Mouse (Mus musculus) limb, embryonic 10.5 days (tissue): ENCODE data around the gene Fignl1. TPM values are rescaled to one million over a fixed set of nuclear protein-coding genes. Genes with fewer than 3 reads are reported as not detected.

Experiments used
- DNase-seq: peaks from one replicate; pipeline ENCODE4 v3.0.0-alpha.2; 2017; ENCODE audit warnings: low spot score
- H3K27ac ChIP-seq: fragments of 300-500 bp; sonication (generic); 2 replicates; pipeline ENCODE4 v1.5.1; 2016; ENCODE audit warnings: mild to moderate bottlenecking
- H3K27me3 ChIP-seq: fragments of 300-500 bp; sonication (generic); 2 replicates; pipeline ENCODE4 v1.6.1; 2016; ENCODE audit warnings: low read depth, mild to moderate bottlenecking; ENCODE audit not compliant: poor library complexity, severe bottlenecking
- H3K36me3 ChIP-seq: fragments of 300-500 bp; sonication (generic); 2 replicates; pipeline ENCODE4 v1.6.1; 2016; ENCODE audit warnings: mild to moderate bottlenecking, moderate library complexity
- H3K4me1 ChIP-seq: fragments of 300-500 bp; sonication (generic); 2 replicates; pipeline ENCODE4 v1.6.1; 2016
- H3K4me3 ChIP-seq: fragments of 300-500 bp; sonication (generic); 2 replicates; pipeline ENCODE4 v1.5.1; 2016; ENCODE audit warnings: mild to moderate bottlenecking, moderate library complexity
- H3K9me3 ChIP-seq: fragments of 300-500 bp; sonication (generic); replicated peaks from 2 replicates; pipeline ENCODE4 v1.6.1; 2016; ENCODE audit warnings: mild to moderate bottlenecking
- WGBS: fragments of 180-500 bp; shearing (Covaris S2); methylation state at CpG from one replicate; pipeline ENCODE4 v1.1.7; 2016; 5-methylcytosine and 5-hydroxymethylcytosine counted together
- polyA plus RNA-seq: library from polyadenylated mRNA; unstranded; fragments of >200 nt; fragmentation: Nextera tagmentation; extraction: Ambion mirVana; gene quantifications from 2 replicates; pipeline ENCODE4 v1.2.1, GENCODE M21; 2016

Fignl1 gene
- polyA plus RNA-seq, 1 experiment from 2014 or later = 110 TPM

DNA sequence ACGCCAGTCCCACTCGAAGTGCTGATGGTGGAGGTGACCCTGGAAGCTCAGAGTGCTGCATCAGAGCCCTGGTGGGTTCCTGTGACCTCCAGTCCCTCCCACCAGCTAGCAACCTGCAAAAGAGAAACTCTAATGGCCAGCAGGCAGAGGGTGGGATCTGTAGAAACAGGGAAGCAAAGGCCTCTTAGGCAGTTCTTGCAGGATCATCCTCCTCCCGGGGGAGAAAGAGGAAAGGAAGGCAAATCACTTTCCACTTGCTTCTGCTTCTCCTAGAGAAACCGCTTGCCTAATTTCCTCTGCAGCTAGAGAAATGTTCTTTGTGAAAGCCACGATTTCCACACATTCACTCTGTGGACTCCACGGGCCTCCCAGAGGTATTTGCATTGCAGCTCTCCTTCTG, 23.3 kb downstream of the Fignl1 start:
- no peaks in the 10 kb centered on the region for H3K27me3 ChIP-seq
- no peak for DNase-seq
- H3K4me1 ChIP-seq = no peaks in the 10 kb centered on the region
- H3K27ac ChIP-seq = no peak overlapping the region
- 67% methylated on average over 6 of the region's 6 CpGs for WGBS
- no peak overlapping the region for H3K4me3 ChIP-seq
- H3K36me3 ChIP-seq = no peaks in the 10 kb centered on the region
- no peaks in the 10 kb centered on the region for H3K9me3 ChIP-seq

DNA sequence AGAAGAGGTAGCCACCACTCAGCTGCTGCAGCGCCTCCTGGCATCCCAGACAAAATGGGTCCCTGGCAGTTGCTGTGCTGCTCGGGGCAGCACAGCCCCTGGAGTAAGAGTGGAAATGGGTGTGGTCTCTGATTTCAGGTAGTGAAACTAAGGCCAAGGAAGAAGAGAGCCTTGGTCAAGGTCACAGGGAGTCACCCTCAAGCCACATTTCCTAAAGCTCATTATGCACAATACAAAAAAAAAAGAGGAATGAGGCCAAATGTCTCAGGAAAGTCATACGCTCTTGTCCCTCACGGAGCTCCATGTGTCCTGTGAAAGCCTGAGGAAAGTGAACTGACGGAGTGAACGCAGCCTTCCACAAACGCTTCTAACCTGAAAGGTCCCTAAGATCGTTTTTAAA, 27.0 kb downstream of the Fignl1 start:
- H3K4me3 ChIP-seq = no peak overlapping the region
- H3K36me3 ChIP-seq = no peaks in the 10 kb centered on the region
- H3K9me3 ChIP-seq = no peaks in the 10 kb centered on the region
- no peak for DNase-seq
- H3K27ac ChIP-seq = no peak overlapping the region
- WGBS = 89% methylated on average over 8 of the region's 8 CpGs
- no peaks in the 10 kb centered on the region for H3K27me3 ChIP-seq
- H3K4me1 ChIP-seq = no peaks in the 10 kb centered on the region

DNA sequence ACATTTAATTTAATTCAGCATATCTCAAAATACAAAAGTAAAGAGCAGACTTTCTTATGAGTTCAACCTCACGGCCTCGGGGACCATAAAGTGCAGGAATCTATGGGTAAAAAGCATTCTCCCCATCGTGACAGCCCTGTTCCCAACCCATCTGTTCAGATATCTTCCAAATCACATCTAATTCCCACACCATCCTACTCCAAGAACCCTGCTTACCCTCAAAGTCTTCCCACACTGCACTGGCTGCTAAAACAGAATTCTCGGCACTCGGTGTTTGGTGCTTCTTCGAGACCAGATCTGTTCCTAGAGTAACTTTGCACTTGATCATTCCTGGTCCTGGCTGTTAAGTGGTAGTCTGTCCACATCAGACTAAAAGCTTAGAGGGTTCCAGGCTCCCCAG, 30.4 kb downstream of the Fignl1 start:
- Histone ChIP-seq H3K4me3 (no peak overlapping the region), H3K27ac (no peak overlapping the region), H3K9me3 (no peaks in the 10 kb centered on the region), H3K27me3 (no peaks in the 10 kb centered on the region), H3K36me3 (no peaks in the 10 kb centered on the region), H3K4me1 (no peaks in the 10 kb centered on the region)
- WGBS = 97% methylated on average over 6 of the region's 6 CpGs
- no peak for DNase-seq

DNA sequence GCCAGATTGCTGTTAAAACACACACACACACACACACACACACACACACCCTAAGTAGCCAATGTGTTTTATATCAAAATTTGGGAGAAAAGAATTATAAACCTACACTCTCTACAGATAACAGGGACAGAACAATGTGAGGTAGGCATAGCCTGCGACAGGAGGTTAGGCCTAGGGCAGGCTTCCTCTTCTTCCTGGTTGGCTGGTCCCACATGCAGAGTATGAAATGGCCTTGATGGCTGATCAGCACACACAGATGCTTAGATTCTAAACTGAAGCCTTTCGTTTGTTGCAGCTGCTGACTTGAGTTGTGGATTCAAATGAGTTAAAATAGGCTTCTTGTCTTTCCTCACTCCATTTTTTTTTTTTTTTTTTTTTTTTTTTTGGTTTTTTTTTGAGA, 31.0 kb downstream of the Fignl1 start:
- Histone ChIP-seq H3K4me1 (no peaks in the 10 kb centered on the region), H3K27me3 (no peaks in the 10 kb centered on the region), H3K4me3 (no peak overlapping the region), H3K36me3 (no peaks in the 10 kb centered on the region), H3K9me3 (no peaks in the 10 kb centered on the region), H3K27ac (no peak overlapping the region)
- no peak for DNase-seq
- 84% methylated on average over 2 of the region's 2 CpGs for WGBS

DNA sequence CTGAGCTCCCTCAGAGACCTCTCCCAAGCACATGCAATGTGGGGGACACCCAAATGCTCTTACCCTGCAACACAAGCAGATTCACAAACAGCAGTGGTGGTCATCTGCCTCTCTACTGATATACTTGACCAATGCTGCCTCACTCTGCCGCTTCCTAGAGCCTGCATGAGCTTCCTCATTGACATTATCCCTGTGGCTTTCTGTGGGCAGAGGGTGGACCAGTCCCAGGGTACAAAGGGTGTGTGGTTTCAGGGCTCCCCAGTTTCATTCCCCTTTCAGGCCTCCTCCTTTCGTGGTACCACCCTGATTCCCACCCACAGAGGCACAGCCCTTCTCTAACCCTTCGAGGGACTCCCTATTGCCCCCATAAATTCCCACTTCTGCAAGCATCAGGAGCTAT, 31.5 kb downstream of the Fignl1 start:
- no peaks in the 10 kb centered on the region for H3K4me1 ChIP-seq
- H3K27ac ChIP-seq = no peak overlapping the region
- DNase-seq = no peak
- no peak overlapping the region for H3K4me3 ChIP-seq
- no peaks in the 10 kb centered on the region for H3K36me3 ChIP-seq
- 83% methylated on average over 3 of the region's 3 CpGs for WGBS
- H3K9me3 ChIP-seq = no peaks in the 10 kb centered on the region
- H3K27me3 ChIP-seq = no peaks in the 10 kb centered on the region

DNA sequence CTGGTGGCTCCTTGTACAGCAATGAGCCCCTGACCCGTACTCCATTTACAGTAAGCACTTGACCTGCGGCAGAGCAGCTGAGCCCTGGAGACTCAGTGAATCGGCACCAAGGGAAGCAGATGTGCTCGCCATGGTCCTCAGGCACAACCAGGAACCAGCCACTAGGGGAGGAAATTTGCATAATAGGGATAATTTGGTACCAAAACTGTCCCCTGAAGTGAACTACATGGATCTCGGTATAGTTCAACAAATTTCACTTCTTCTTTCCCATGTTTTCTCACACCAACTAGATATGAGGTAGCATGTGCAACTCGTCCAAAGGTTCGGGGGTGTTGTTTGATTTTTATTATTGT, 32.0 kb downstream of the Fignl1 start:
- DNase-seq = no peak
- Histone ChIP-seq H3K36me3 (no peaks in the 10 kb centered on the region), H3K27me3 (no peaks in the 10 kb centered on the region), H3K9me3 (no peaks in the 10 kb centered on the region), H3K4me1 (no peaks in the 10 kb centered on the region), H3K4me3 (no peak overlapping the region), H3K27ac (no peak overlapping the region)
- 87% methylated on average over 7 of the region's 7 CpGs for WGBS

DNA sequence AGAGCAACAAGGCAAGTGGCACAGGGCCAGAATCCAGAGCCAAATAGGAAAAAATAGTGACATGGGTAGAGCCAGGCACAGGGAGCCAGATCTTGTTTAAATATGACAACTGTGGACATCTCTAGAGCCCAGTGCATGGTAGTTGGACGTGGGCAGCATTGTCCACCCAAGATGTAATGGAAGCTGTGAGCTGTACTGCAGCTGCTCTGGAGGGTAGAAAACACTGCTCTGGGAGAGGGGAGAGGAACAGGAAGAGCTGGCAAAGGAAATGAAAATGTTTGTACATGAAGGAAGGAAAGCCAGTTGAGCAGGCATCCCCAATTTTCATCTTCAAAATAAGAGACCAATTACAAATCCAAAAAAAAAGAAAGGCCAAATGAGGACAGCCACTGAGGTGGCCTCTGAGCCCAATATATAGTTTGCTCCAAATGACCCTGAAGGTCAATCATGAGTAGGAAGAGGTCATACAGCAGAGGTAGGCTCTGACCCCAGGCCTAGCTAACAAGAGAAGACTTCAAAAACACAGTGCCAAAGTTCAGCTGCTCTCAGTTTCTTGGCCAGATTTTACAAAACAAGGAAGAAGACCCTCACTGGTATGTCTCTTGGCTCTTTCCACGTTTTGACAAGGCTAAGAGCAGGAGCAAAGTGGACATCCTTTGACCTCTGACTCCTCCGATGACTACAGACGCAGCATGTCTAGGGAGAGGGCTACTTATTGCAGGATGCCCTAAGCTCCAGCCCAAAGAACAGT, 32.5 kb downstream of the Fignl1 start:
- Histone ChIP-seq H3K36me3 (no peaks in the 10 kb centered on the region), H3K27me3 (no peaks in the 10 kb centered on the region), H3K4me1 (no peaks in the 10 kb centered on the region), H3K27ac (no peak overlapping the region), H3K4me3 (no peak overlapping the region), H3K9me3 (no peaks in the 10 kb centered on the region)
- DNase-seq = no peak
- whole genome bisulfite sequencing = 73% methylated on average over 4 of the region's 4 CpGs

DNA sequence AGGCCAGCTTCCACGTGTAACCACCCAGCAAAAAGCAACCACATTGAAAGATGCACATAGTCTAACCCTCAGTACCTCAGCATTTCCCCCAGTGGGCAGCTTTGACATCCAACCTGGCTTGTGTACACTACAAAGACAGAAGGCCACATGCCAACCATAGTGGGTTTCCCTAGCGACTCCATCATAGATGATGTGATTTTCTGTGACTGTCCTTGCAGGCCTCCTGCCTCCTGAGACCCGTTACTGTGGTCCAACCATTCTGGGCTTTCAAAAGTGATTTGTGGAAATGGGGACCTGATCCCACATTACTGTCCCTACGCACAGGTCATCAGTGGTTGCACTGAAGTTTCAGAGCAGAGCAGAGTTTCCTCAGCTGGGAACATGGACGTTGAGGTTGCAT, 33.9 kb downstream of the Fignl1 start:
- Histone ChIP-seq H3K27ac (no peak overlapping the region), H3K4me3 (no peak overlapping the region), H3K4me1 (no peaks in the 10 kb centered on the region), H3K9me3 (no peaks in the 10 kb centered on the region), H3K27me3 (no peaks in the 10 kb centered on the region), H3K36me3 (no peaks in the 10 kb centered on the region)
- no peak for DNase-seq
- whole genome bisulfite sequencing = 91% methylated on average over 5 of the region's 5 CpGs

DNA sequence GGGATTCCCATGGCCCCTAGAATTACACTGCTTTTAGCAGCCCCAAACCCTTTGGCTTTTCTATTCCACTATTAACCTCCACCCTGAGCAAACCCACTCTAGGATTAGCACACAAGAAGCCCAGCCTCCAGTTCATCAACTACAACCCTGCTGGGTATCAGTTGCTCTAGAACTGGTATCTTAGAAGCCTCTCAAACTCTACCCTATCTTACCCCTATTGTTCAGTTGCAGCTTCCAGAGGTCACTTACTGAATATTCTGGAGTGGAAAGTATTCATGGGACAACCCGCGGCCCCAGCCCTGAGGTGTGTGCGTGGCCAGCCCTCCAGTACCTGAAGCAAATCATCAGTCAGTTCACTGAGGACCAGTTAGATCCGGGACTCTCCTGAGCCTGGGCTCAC, 34.4 kb downstream of the Fignl1 start:
- no peak for DNase-seq

DNA sequence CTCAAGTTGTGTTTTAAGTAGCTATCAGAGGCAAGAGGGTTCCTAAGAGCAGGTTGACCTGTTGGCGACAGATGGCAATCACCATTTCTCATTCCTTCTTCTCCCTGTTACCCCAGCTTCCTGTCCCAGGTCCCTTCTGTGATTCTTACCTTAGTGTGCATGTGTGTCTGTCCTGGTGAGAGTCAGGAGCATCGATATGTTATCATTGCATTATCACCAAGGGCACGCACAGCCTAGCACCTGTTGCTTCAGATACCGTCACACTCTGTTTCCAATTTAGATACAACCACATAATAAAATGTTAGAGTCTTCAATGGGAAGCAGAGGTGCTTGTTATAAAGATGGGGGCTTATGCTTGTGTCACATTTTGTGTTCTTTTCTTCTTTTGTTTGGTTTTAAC, 36.6 kb downstream of the Fignl1 start:
- no peak for DNase-seq
- H3K9me3 ChIP-seq = no peaks in the 10 kb centered on the region
- H3K4me1 ChIP-seq = no peaks in the 10 kb centered on the region
- WGBS = 96% methylated on average over 4 of the region's 4 CpGs
- H3K4me3 ChIP-seq = no peak overlapping the region
- no peaks in the 10 kb centered on the region for H3K36me3 ChIP-seq
- H3K27ac ChIP-seq = no peak overlapping the region
- no peaks in the 10 kb centered on the region for H3K27me3 ChIP-seq

More for the DNA sequence above, 34.4 kb downstream of the Fignl1 start:
- Histone ChIP-seq H3K36me3 (no peaks in the 10 kb centered on the region), H3K4me3 (no peak overlapping the region), H3K4me1 (no peaks in the 10 kb centered on the region), H3K9me3 (no peaks in the 10 kb centered on the region), H3K27ac (no peak overlapping the region), H3K27me3 (no peaks in the 10 kb centered on the region)
- WGBS = 94% methylated on average over 4 of the region's 4 CpGs

DNA sequence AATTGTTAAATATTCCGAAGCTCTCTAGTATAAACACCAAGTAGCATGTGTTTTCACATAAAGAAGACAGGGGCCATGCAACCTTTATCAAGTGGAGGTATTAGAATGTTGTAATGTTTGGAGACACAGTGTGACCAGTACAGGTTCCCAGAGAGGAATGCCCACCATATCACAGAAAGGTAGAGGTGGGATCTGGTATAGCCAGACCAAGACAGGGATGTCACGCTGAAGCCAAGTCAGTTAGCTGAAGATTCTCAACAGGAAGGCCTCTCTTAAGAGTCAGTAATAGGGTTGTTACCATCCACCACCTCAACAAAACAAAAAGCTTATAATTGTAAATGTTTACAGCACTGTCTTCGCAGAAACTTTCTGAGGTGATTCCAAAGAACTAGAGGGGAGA, 38.1 kb downstream of the Fignl1 start:
- no peaks in the 10 kb centered on the region for H3K36me3 ChIP-seq
- no peaks in the 10 kb centered on the region for H3K9me3 ChIP-seq
- no peak overlapping the region for H3K27ac ChIP-seq
- no peak for DNase-seq
- H3K27me3 ChIP-seq = no peaks in the 10 kb centered on the region
- H3K4me1 ChIP-seq = no peaks in the 10 kb centered on the region
- 89% methylated on average over 3 of the region's 3 CpGs for WGBS
- H3K4me3 ChIP-seq = no peak overlapping the region

DNA sequence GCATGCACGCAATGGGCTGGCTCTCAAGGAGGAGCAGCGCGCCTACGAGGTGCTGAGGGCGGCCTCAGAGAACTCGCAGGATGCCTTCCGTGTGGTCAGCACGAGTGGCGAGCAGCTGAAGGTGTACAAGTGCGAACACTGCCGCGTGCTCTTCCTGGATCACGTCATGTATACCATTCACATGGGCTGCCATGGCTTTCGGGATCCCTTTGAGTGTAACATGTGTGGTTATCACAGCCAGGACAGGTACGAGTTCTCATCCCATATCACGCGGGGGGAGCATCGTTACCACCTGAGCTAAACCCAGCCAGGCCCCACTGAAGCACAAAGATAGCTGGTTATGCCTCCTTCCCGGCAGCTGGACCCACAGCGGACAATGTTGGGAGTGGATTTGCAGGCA, 39.5 kb downstream of the Fignl1 start:
- Histone ChIP-seq H3K9me3 (no peaks in the 10 kb centered on the region), H3K36me3 (no peaks in the 10 kb centered on the region), H3K27me3 (no peaks in the 10 kb centered on the region), H3K4me3 (no peak overlapping the region), H3K4me1 (no peaks in the 10 kb centered on the region), H3K27ac (no peak overlapping the region)
- no peak for DNase-seq
- WGBS = 93% methylated on average over 20 of the region's 20 CpGs

DNA sequence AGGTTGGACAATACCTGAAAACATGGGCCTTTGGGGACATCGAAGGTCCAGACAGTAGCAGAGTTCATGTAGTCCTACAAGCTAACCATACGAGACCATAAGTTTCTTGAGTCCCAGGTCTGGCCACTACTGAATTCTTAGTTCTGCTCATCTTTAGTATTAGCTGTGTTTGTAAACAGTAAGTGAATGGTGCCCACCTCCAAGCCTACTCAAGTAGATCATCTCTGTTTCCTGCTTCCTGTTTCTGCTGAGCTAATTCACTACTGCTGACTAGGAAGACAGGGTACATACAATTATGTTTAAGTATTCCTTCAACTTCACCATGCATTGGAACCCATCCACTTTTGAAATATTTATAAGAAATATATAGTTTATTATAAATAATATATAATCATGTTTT, 40.7 kb downstream of the Fignl1 start:
- DNase-seq = no peak
- H3K36me3 ChIP-seq = no peaks in the 10 kb centered on the region
- 90% methylated on average over 2 of the region's 2 CpGs for WGBS
- H3K27me3 ChIP-seq = no peaks in the 10 kb centered on the region
- no peaks in the 10 kb centered on the region for H3K4me1 ChIP-seq
- H3K27ac ChIP-seq = no peak overlapping the region
- H3K4me3 ChIP-seq = no peak overlapping the region
- H3K9me3 ChIP-seq = no peaks in the 10 kb centered on the region

DNA sequence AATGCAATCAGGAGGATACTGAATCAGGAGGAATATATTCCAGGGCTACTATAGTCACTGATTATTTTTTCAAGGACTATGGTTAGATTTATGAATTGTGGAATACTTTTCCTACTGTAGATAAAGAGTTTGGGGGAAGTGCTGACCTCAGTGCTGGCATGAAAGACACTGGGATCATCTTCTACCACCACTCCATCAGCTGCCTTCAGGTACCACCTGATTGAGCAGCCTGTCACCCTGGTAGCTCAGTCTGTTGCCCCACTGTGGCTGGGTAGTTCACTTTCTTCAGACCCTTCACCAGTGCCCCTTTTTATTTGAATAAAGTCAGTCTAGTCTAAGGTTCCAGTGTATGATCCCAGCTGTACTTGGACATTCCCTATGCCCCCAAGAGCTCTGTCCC, 42.0 kb downstream of the Fignl1 start:
- H3K27ac ChIP-seq = no peak overlapping the region
- H3K9me3 ChIP-seq = no peaks in the 10 kb centered on the region
- no peaks in the 10 kb centered on the region for H3K27me3 ChIP-seq
- DNase-seq = no peak
- no peak overlapping the region for H3K4me3 ChIP-seq
- no peaks in the 10 kb centered on the region for H3K36me3 ChIP-seq
- H3K4me1 ChIP-seq = no peaks in the 10 kb centered on the region
